Mouse (Mus musculus): ENCODE measurements around the gene Cemip. TPM values are rescaled to one million over a fixed set of nuclear protein-coding genes. Genes with fewer than 3 reads are reported as not detected.

Cemip gene
- total and polyA plus RNA-seq, 2 experiments, result not detected

GRCm38 (mm10) chr7:84022462-84022861 is 63.8 kb downstream of the Cemip start:
- Histone ChIP-seq H3K27ac (replicated peaks; ENCODE audit: insufficient read depth, low read depth, low read length) (no peak overlapping the region), H3K9ac (ENCODE audit: low read depth, low read length) (no peak overlapping the region), H3K79me2 (ENCODE audit: control insufficient read depth, insufficient read depth, low read length) (no peaks in the 10 kb centered on the region), H3K4me1 (ENCODE audit: control insufficient read depth, insufficient read depth, low read length) (no peaks in the 10 kb centered on the region), H3K4me3 (ENCODE audit: insufficient read depth, low read depth, low read length) (no peak overlapping the region), H3K27me3 (ENCODE audit: control insufficient read depth, insufficient read depth, low read length) (no peaks in the 10 kb centered on the region), H3K36me3 (ENCODE audit: control insufficient read depth, insufficient read depth, low read length) (no peaks in the 10 kb centered on the region)
- no peak for TF ChIP-seq POLR2A (IDR thresholded peaks at IDR 0.05; ENCODE audit: extremely low read depth, insufficient read depth, low read length)
- no peak for TF ChIP-seq CTCF (IDR thresholded peaks at IDR 0.05; ENCODE audit: low read depth, low read length)
- WGBS, result 55% methylated on average over 3 of the region's 3 CpGs
- DNase-seq (ENCODE audit: extremely low read depth, low read depth, low spot score), result no peak

- H3K4me3 ChIP-seq (ENCODE audit: insufficient read depth, low read depth, low read length), result no peak overlapping the region
- no peaks in the 10 kb centered on the region for H3K79me2 ChIP-seq (ENCODE audit: control insufficient read depth, insufficient read depth, low read length)
- DNase-seq (ENCODE audit: extremely low read depth, low read depth, low spot score), result no peak
- no peak overlapping the region for H3K27ac ChIP-seq (replicated peaks; ENCODE audit: insufficient read depth, low read depth, low read length)
- no peaks in the 10 kb centered on the region for H3K27me3 ChIP-seq (ENCODE audit: control insufficient read depth, insufficient read depth, low read length)
- TF ChIP-seq POLR2A (IDR thresholded peaks at IDR 0.05; ENCODE audit: extremely low read depth, insufficient read depth, low read length) (no peak), CTCF (IDR thresholded peaks at IDR 0.05; ENCODE audit: low read depth, low read length) (no peak)
- no peaks in the 10 kb centered on the region for H3K4me1 ChIP-seq (ENCODE audit: control insufficient read depth, insufficient read depth, low read length)
- no peaks in the 10 kb centered on the region for H3K36me3 ChIP-seq (ENCODE audit: control insufficient read depth, insufficient read depth, low read length)
- H3K9ac ChIP-seq (ENCODE audit: low read depth, low read length), result no peak overlapping the region
Observed at GRCm38 (mm10) chr7:84019381-84019780, 66.9 kb downstream of the Cemip start.

- Histone ChIP-seq H3K9ac (ENCODE audit: low read depth, low read length) (no peak overlapping the region), H3K27ac (replicated peaks; ENCODE audit: insufficient read depth, low read depth, low read length) (no peak overlapping the region), H3K36me3 (ENCODE audit: control insufficient read depth, insufficient read depth, low read length) (no peaks in the 10 kb centered on the region), H3K27me3 (ENCODE audit: control insufficient read depth, insufficient read depth, low read length) (no peaks in the 10 kb centered on the region), H3K4me3 (ENCODE audit: insufficient read depth, low read depth, low read length) (no peak overlapping the region), H3K79me2 (ENCODE audit: control insufficient read depth, insufficient read depth, low read length) (no peaks in the 10 kb centered on the region), H3K4me1 (ENCODE audit: control insufficient read depth, insufficient read depth, low read length) (no peaks in the 10 kb centered on the region)
- TF ChIP-seq POLR2A (IDR thresholded peaks at IDR 0.05; ENCODE audit: extremely low read depth, insufficient read depth, low read length) (no peak), CTCF (IDR thresholded peaks at IDR 0.05; ENCODE audit: low read depth, low read length) (no peak)
- 50% methylated on average over 5 of the region's 5 CpGs for WGBS
- no peak for DNase-seq (ENCODE audit: extremely low read depth, low read depth, low spot score)
Observed at GRCm38 (mm10) chr7:84018291-84019266, 67.7 kb downstream of the Cemip start.

GRCm38 (mm10) chr7:84015050-84015449 is 71.3 kb downstream of the Cemip start:
- no peaks in the 10 kb centered on the region for H3K79me2 ChIP-seq (ENCODE audit: control insufficient read depth, insufficient read depth, low read length)
- H3K4me3 ChIP-seq (ENCODE audit: insufficient read depth, low read depth, low read length), result no peak overlapping the region
- TF ChIP-seq CTCF (IDR thresholded peaks at IDR 0.05; ENCODE audit: low read depth, low read length), result no peak
- no peak for TF ChIP-seq POLR2A (IDR thresholded peaks at IDR 0.05; ENCODE audit: extremely low read depth, insufficient read depth, low read length)
- H3K27ac ChIP-seq (replicated peaks; ENCODE audit: insufficient read depth, low read depth, low read length), result no peak overlapping the region
- H3K9ac ChIP-seq (ENCODE audit: low read depth, low read length), result no peak overlapping the region
- no peak for DNase-seq (ENCODE audit: extremely low read depth, low read depth, low spot score)
- H3K27me3 ChIP-seq (ENCODE audit: control insufficient read depth, insufficient read depth, low read length), result no peaks in the 10 kb centered on the region
- no peaks in the 10 kb centered on the region for H3K4me1 ChIP-seq (ENCODE audit: control insufficient read depth, insufficient read depth, low read length)
- H3K36me3 ChIP-seq (ENCODE audit: control insufficient read depth, insufficient read depth, low read length), result no peaks in the 10 kb centered on the region
- WGBS, result 54% methylated on average over 1 of the region's 1 CpGs

GRCm38 (mm10) chr7:84013656-84014055 is 72.6 kb downstream of the Cemip start:
- Histone ChIP-seq H3K9ac (ENCODE audit: low read depth, low read length) (no peak overlapping the region), H3K4me1 (ENCODE audit: control insufficient read depth, insufficient read depth, low read length) (no peaks in the 10 kb centered on the region), H3K79me2 (ENCODE audit: control insufficient read depth, insufficient read depth, low read length) (no peaks in the 10 kb centered on the region), H3K27ac (replicated peaks; ENCODE audit: insufficient read depth, low read depth, low read length) (no peak overlapping the region), H3K4me3 (ENCODE audit: insufficient read depth, low read depth, low read length) (no peak overlapping the region), H3K27me3 (ENCODE audit: control insufficient read depth, insufficient read depth, low read length) (no peaks in the 10 kb centered on the region), H3K36me3 (ENCODE audit: control insufficient read depth, insufficient read depth, low read length) (no peaks in the 10 kb centered on the region)
- DNase-seq (ENCODE audit: extremely low read depth, low read depth, low spot score), result no peak
- TF ChIP-seq CTCF (IDR thresholded peaks at IDR 0.05; ENCODE audit: low read depth, low read length) (no peak), POLR2A (IDR thresholded peaks at IDR 0.05; ENCODE audit: extremely low read depth, insufficient read depth, low read length) (no peak)
- WGBS, result 73% methylated on average over 4 of the region's 4 CpGs

- H3K4me3 ChIP-seq (ENCODE audit: insufficient read depth, low read depth, low read length), result no peak overlapping the region
- DNase-seq (ENCODE audit: extremely low read depth, low read depth, low spot score), result no peak
- TF ChIP-seq CTCF (IDR thresholded peaks at IDR 0.05; ENCODE audit: low read depth, low read length) (no peak), POLR2A (IDR thresholded peaks at IDR 0.05; ENCODE audit: extremely low read depth, insufficient read depth, low read length) (no peak)
- no peak overlapping the region for H3K27ac ChIP-seq (replicated peaks; ENCODE audit: insufficient read depth, low read depth, low read length)
- H3K9ac ChIP-seq (ENCODE audit: low read depth, low read length), result no peak overlapping the region
- H3K4me1 ChIP-seq (ENCODE audit: control insufficient read depth, insufficient read depth, low read length), result no peaks in the 10 kb centered on the region
- no peaks in the 10 kb centered on the region for H3K79me2 ChIP-seq (ENCODE audit: control insufficient read depth, insufficient read depth, low read length)
- no peaks in the 10 kb centered on the region for H3K27me3 ChIP-seq (ENCODE audit: control insufficient read depth, insufficient read depth, low read length)
- 71% methylated on average over 6 of the region's 6 CpGs for WGBS
- H3K36me3 ChIP-seq (ENCODE audit: control insufficient read depth, insufficient read depth, low read length), result no peaks in the 10 kb centered on the region
Observed at GRCm38 (mm10) chr7:84004357-84004756, 81.9 kb downstream of the Cemip start.

Measured in liver, adult 2 months (tissue).